14 mouse cellular contexts compared by ENCODE assay signal in the genomic region with DNA sequence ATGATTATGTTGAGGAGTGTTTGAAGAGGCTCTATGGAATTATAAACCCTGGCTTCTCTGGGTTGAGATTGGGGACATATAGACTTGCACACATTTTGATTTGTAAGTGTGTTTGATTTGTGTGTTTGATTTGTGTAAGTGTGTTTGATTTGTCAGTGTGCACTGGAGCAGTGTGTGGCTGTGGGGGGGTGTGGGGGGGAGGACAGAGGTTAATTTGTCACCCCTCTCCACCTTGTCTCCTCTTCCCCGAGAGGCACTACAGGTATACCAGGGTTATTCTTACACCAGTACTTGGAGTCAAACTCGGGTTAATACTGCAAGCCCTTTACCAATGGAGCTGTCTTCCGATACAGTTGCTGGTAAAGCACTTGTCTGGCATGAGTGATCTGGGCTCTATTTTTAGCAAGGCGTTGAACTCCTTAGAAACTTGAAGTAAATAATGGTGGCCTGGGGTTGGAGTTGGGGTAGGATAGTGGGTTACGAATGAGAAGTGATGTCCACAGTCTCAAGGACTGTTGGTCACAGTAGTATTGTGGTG. TPM values are rescaled to one million over a fixed set of nuclear protein-coding genes. Genes with fewer than 3 reads are reported as not detected.
DNase-seq lines count a peak whose midpoint lies in the region; ATAC-seq and TF ChIP-seq lines count a peak whose summit lies in the region.
"Had no signal": no experiment of that assay in that cellular context is flagged by ENCODE, and none has a peak within 500 bp of the region (broad histone marks: within the 10 kb centered on the region; RNA-seq: fewer than 3 reads in every experiment).

No protein-coding gene starts in this region.

- DNase-seq in kidney, adult 11 months = peak; percentile 44
- DNase-seq in kidney, adult 18-20 months = no peak
- DNase-seq: cerebellum, adult 18-20 months; gastrocnemius, postnatal 36 days had no signal

- no peak overlapping the region for H3K9ac ChIP-seq in intestine, embryonic 15.5 days
- no peak overlapping the region for H3K9ac ChIP-seq in intestine, postnatal 0 days (ENCODE audit: low read depth, low read length)
- no peak overlapping the region for H3K9ac ChIP-seq in stomach, embryonic 14.5 days (replicated peaks; ENCODE audit: low read depth, low read length)
- H3K9ac ChIP-seq in neural tube, embryonic 15.5 days (replicated peaks) = no peak overlapping the region
- H3K9ac ChIP-seq: forebrain, embryonic 12.5 days; midbrain, embryonic 13.5 days had no signal

- no peak for TF ChIP-seq CTCF in intestine, postnatal 0 days (IDR thresholded peaks at IDR 0.05; ENCODE audit: low read depth)

- H3K27ac ChIP-seq in intestine, embryonic 15.5 days = peak overlapping the region; percentile 71
- H3K27ac ChIP-seq in intestine, postnatal 0 days (ENCODE audit: low read depth, low read length) = peak overlapping the region; percentile 88
- H3K27ac ChIP-seq in stomach, embryonic 14.5 days (ENCODE audit: low read length) = peak overlapping the region; percentile 39; the same call in 1 of the 2 replicates
- no peak overlapping the region for H3K27ac ChIP-seq in neural tube, embryonic 15.5 days (replicated peaks)
- H3K27ac ChIP-seq: forebrain, embryonic 12.5 days; layer of hippocampus, adult 2 months; macrophage; midbrain, embryonic 13.5 days had no signal

- H3K9me3 ChIP-seq in intestine, embryonic 15.5 days = no peaks in the 10 kb centered on the region
- H3K9me3 ChIP-seq in intestine, postnatal 0 days (ENCODE audit: control insufficient read depth) = no peaks in the 10 kb centered on the region
- no peaks in the 10 kb centered on the region for H3K9me3 ChIP-seq in stomach, embryonic 14.5 days (ENCODE audit: control insufficient read depth, low read depth, low read length)
- H3K9me3 ChIP-seq in neural tube, embryonic 15.5 days (replicated peaks) = no peaks in the 10 kb centered on the region
- H3K9me3 ChIP-seq: forebrain, embryonic 12.5 days; midbrain, embryonic 13.5 days had no signal

- H3K4me1 ChIP-seq in intestine, embryonic 15.5 days (replicated peaks) = peaks cover 5% of the 10 kb centered on the region; the same call in 1 of the 2 replicates
- peaks cover 8% of the 10 kb centered on the region; the same call in 1 of the 2 replicates for H3K4me1 ChIP-seq in intestine, postnatal 0 days (replicated peaks; ENCODE audit: control insufficient read depth, insufficient read depth, low read length)
- H3K4me1 ChIP-seq in stomach, embryonic 14.5 days (ENCODE audit: control insufficient read depth, insufficient read depth, low read length) = peaks cover 10% of the 10 kb centered on the region
- H3K4me1 ChIP-seq in neural tube, embryonic 15.5 days = peaks cover 12% of the 10 kb centered on the region

- WGBS in intestine, embryonic 15.5 days = 46% methylated on average over 5 of the region's 5 CpGs
- 39% methylated on average over 5 of the region's 5 CpGs for WGBS in intestine, postnatal 0 days
- 57% methylated on average over 5 of the region's 5 CpGs for WGBS in stomach, embryonic 14.5 days
- 87% methylated on average over 5 of the region's 5 CpGs for WGBS in neural tube, embryonic 15.5 days

- H3K27me3 ChIP-seq in intestine, embryonic 15.5 days (replicated peaks) = no peaks in the 10 kb centered on the region
- no peaks in the 10 kb centered on the region for H3K27me3 ChIP-seq in intestine, postnatal 0 days (replicated peaks; ENCODE audit: control insufficient read depth, insufficient read depth, low read length)
- H3K27me3 ChIP-seq in stomach, embryonic 14.5 days (ENCODE audit: control insufficient read depth, insufficient read depth, low read length) = no peaks in the 10 kb centered on the region
- H3K27me3 ChIP-seq in neural tube, embryonic 15.5 days (replicated peaks) = no peaks in the 10 kb centered on the region
- H3K27me3 ChIP-seq: forebrain, embryonic 12.5 days; midbrain, embryonic 13.5 days had no signal

- peak; percentile 55 for ATAC-seq in intestine, embryonic 15.5 days
- peak; percentile 2; the same call in 1 of the 2 replicates for ATAC-seq in intestine, postnatal 0 days
- ATAC-seq in stomach, embryonic 14.5 days (ENCODE audit: insufficient number of reproducible peaks, insufficient read depth, low FRiP score, low read depth) = no peak
- ATAC-seq in cerebellum, adult (ENCODE audit: insufficient number of reproducible peaks, low FRiP score, low TSS enrichment) = no peak
- no peak for ATAC-seq in neural tube, embryonic 15.5 days (ENCODE audit: low FRiP score)
- ATAC-seq: CD4-positive, CD25-positive, alpha-beta regulatory T cell, adult 4 months; midbrain, embryonic 13.5 days had no signal

- no peak overlapping the region for H3K4me3 ChIP-seq in intestine, embryonic 15.5 days (replicated peaks)
- H3K4me3 ChIP-seq in intestine, postnatal 0 days (ENCODE audit: low read depth, low read length) = no peak overlapping the region
- no peak overlapping the region for H3K4me3 ChIP-seq in stomach, embryonic 14.5 days (ENCODE audit: low read depth, low read length)
- H3K4me3 ChIP-seq in neural tube, embryonic 15.5 days (replicated peaks) = no peak overlapping the region
- H3K4me3 ChIP-seq: forebrain, embryonic 12.5 days; layer of hippocampus, adult 2 months; midbrain, embryonic 13.5 days had no signal

- no peaks in the 10 kb centered on the region for H3K36me3 ChIP-seq in intestine, embryonic 15.5 days
- no peaks in the 10 kb centered on the region for H3K36me3 ChIP-seq in intestine, postnatal 0 days (ENCODE audit: control insufficient read depth, insufficient read depth)
- H3K36me3 ChIP-seq in stomach, embryonic 14.5 days (ENCODE audit: control insufficient read depth, insufficient read depth, low read length) = no peaks in the 10 kb centered on the region
- no peaks in the 10 kb centered on the region for H3K36me3 ChIP-seq in neural tube, embryonic 15.5 days
- H3K36me3 ChIP-seq: forebrain, embryonic 12.5 days; midbrain, embryonic 13.5 days had no signal

- peak overlapping the region; percentile 20; the same call in 1 of the 2 replicates for H3K4me2 ChIP-seq in intestine, embryonic 15.5 days (replicated peaks)
- 0 out of 2 replicates have a peak overlapping the region, but pooled peaks have one; percentile 28 for H3K4me2 ChIP-seq in intestine, postnatal 0 days (replicated peaks; ENCODE audit: low read depth)
- H3K4me2 ChIP-seq in stomach, embryonic 14.5 days (replicated peaks; ENCODE audit: low read depth, low read length) = no peak overlapping the region
- no peak overlapping the region for H3K4me2 ChIP-seq in neural tube, embryonic 15.5 days
- H3K4me2 ChIP-seq: forebrain, embryonic 12.5 days; midbrain, embryonic 13.5 days had no signal

RNA-seq across cellular contexts. Expression of a gene that starts 5.2 kb away (rescaled TPM):
- polyA plus RNA-seq in intestine, embryonic 15.5 days (2015; fragmentation: Nextera tagmentation; extraction: Ambion mirVana) = 18.4 and 19.6 TPM in 2 replicates
- 17.3 and 20.5 TPM in 2 replicates for polyA plus RNA-seq in intestine, postnatal 0 days (2015; fragmentation: Nextera tagmentation; extraction: Ambion mirVana)
- 13.9 and 15.7 TPM in 2 replicates for polyA plus RNA-seq in stomach, embryonic 14.5 days (2014; fragmentation: Nextera tagmentation; extraction: Ambion mirVana)
- 16.0 and 16.2 TPM in 2 replicates for polyA plus RNA-seq in neural tube, embryonic 15.5 days (2015; fragmentation: Nextera tagmentation; extraction: Ambion mirVana)

RNA-seq across cellular contexts. Expression of a gene that starts 22.2 kb away (rescaled TPM):
- polyA plus RNA-seq in intestine, embryonic 15.5 days (2015; fragmentation: Nextera tagmentation; extraction: Ambion mirVana) = 59.9 and 62.9 TPM in 2 replicates
- 17.3 and 18.7 TPM in 2 replicates for polyA plus RNA-seq in intestine, postnatal 0 days (2015; fragmentation: Nextera tagmentation; extraction: Ambion mirVana)
- polyA plus RNA-seq in stomach, embryonic 14.5 days (2014; fragmentation: Nextera tagmentation; extraction: Ambion mirVana) = 63.6 and 64.6 TPM in 2 replicates
- polyA plus RNA-seq in neural tube, embryonic 15.5 days (2015; fragmentation: Nextera tagmentation; extraction: Ambion mirVana) = 70.5 and 72.5 TPM in 2 replicates

RNA-seq across cellular contexts. Expression of a gene that starts 29.2 kb away (rescaled TPM):
- polyA plus RNA-seq in intestine, embryonic 15.5 days (2015; fragmentation: Nextera tagmentation; extraction: Ambion mirVana) = 40.9 and 41.9 TPM in 2 replicates
- 56.3 and 59.3 TPM in 2 replicates for polyA plus RNA-seq in intestine, postnatal 0 days (2015; fragmentation: Nextera tagmentation; extraction: Ambion mirVana)
- 21.9 and 24.8 TPM in 2 replicates for polyA plus RNA-seq in stomach, embryonic 14.5 days (2014; fragmentation: Nextera tagmentation; extraction: Ambion mirVana)
- polyA plus RNA-seq in neural tube, embryonic 15.5 days (2015; fragmentation: Nextera tagmentation; extraction: Ambion mirVana) = 26.9 and 27.1 TPM in 2 replicates

RNA-seq across cellular contexts. Expression of a gene that starts 37.1 kb away (rescaled TPM):
- polyA plus RNA-seq in intestine, embryonic 15.5 days (2015; fragmentation: Nextera tagmentation; extraction: Ambion mirVana) = 37.0 and 37.7 TPM in 2 replicates
- 40.4 and 40.5 TPM in 2 replicates for polyA plus RNA-seq in intestine, postnatal 0 days (2015; fragmentation: Nextera tagmentation; extraction: Ambion mirVana)
- 50.0 and 51.9 TPM in 2 replicates for polyA plus RNA-seq in stomach, embryonic 14.5 days (2014; fragmentation: Nextera tagmentation; extraction: Ambion mirVana)
- 47.5 and 49.1 TPM in 2 replicates for polyA plus RNA-seq in neural tube, embryonic 15.5 days (2015; fragmentation: Nextera tagmentation; extraction: Ambion mirVana)

RNA-seq across cellular contexts. Expression of a gene that starts 39.9 kb away (rescaled TPM):
- 0.21 and 0.29 TPM in 2 replicates for polyA plus RNA-seq in intestine, embryonic 15.5 days (2015; fragmentation: Nextera tagmentation; extraction: Ambion mirVana)
- polyA plus RNA-seq in intestine, postnatal 0 days (2015; fragmentation: Nextera tagmentation; extraction: Ambion mirVana) = 0.03 and 0.04 TPM in 2 replicates
- 0.13 and 0.25 TPM in 2 replicates for polyA plus RNA-seq in stomach, embryonic 14.5 days (2014; fragmentation: Nextera tagmentation; extraction: Ambion mirVana)
- 0.12 and 0.32 TPM in 2 replicates for polyA plus RNA-seq in neural tube, embryonic 15.5 days (2015; fragmentation: Nextera tagmentation; extraction: Ambion mirVana)

Comparison
In these comparisons a context has a peak if more than half of its experiments do, and no peak if none do; other contexts are left out.
1. ATAC-seq: peak in intestine, embryonic 15.5 days (single experiment) and intestine, postnatal 0 days (single experiment); none in stomach, embryonic 14.5 days (single experiment), cerebellum, adult (single experiment) and neural tube, embryonic 15.5 days (single experiment).
2. H3K4me2 ChIP-seq: peak in intestine, embryonic 15.5 days (single experiment) and intestine, postnatal 0 days (single experiment); none in stomach, embryonic 14.5 days (single experiment) and neural tube, embryonic 15.5 days (single experiment).